Mouse (Mus musculus) left cerebral cortex, adult 8-10 months (tissue): ENCODE measurements around the gene Tff3. TPM values are rescaled to one million over a fixed set of nuclear protein-coding genes. Genes with fewer than 3 reads are reported as not detected.

Source experiments
- DNase-seq, 2 experiments: peaks; one replicate each; pipeline ENCODE4 v3.0.0; 2022; ENCODE audit warnings: low spot score in 2 of 2
- total RNA-seq, 4 experiments: library from RNA; stranded (reverse); gene quantifications; 2 replicates each; pipeline ENCODE4 v1.2.4; 2022

Gene Tff3
- total RNA-seq, 4 experiments from 2014 or later: not detected

GRCm38 (mm10) chr17:31125548-31126266 lies 3.7 kb downstream of the Tff3 start:
- DNase-seq: peak in 1 of 2 experiments; percentile 71

GRCm38 (mm10) chr17:31121975-31122374 lies 7.5 kb downstream of the Tff3 start:
- no peak for DNase-seq

GRCm38 (mm10) chr17:31119429-31119828 lies 10.0 kb downstream of the Tff3 start:
- peak in 1 of 2 experiments; percentile 69 for DNase-seq

GRCm38 (mm10) chr17:31117946-31118345 lies 11.5 kb downstream of the Tff3 start:
- no peak for DNase-seq

GRCm38 (mm10) chr17:31116063-31116462 lies 13.4 kb downstream of the Tff3 start:
- DNase-seq: no peak

GRCm38 (mm10) chr17:31113191-31113856 lies 16.1 kb downstream of the Tff3 start:
- no peak for DNase-seq

- DNase-seq: no peak
Observed at GRCm38 (mm10) chr17:31108388-31108787, 21.1 kb downstream of the Tff3 start.

GRCm38 (mm10) chr17:31103823-31104222 lies 25.6 kb downstream of the Tff3 start:
- DNase-seq: no peak

GRCm38 (mm10) chr17:31103007-31103570 lies 26.4 kb downstream of the Tff3 start:
- DNase-seq: no peak

- no peak for DNase-seq
Observed at GRCm38 (mm10) chr17:31098788-31099187, 30.7 kb downstream of the Tff3 start.

GRCm38 (mm10) chr17:31096893-31097292 lies 32.6 kb downstream of the Tff3 start:
- no peak for DNase-seq

- no peak for DNase-seq
Observed at GRCm38 (mm10) chr17:31095570-31095969, 33.9 kb downstream of the Tff3 start.

GRCm38 (mm10) chr17:31094781-31095180 lies 34.7 kb downstream of the Tff3 start:
- no peak for DNase-seq

- DNase-seq: no peak
Observed at GRCm38 (mm10) chr17:31091023-31091735, 38.3 kb downstream of the Tff3 start.

GRCm38 (mm10) chr17:31089848-31090247 lies 39.6 kb downstream of the Tff3 start:
- no peak for DNase-seq

- no peak for DNase-seq
Observed at GRCm38 (mm10) chr17:31088711-31089110, 40.7 kb downstream of the Tff3 start.

GRCm38 (mm10) chr17:31086196-31086595 lies 43.2 kb downstream of the Tff3 start:
- DNase-seq: no peak

GRCm38 (mm10) chr17:31085519-31085918 lies 43.9 kb downstream of the Tff3 start:
- DNase-seq: no peak

- no peak for DNase-seq
Observed at GRCm38 (mm10) chr17:31082296-31083078, 47.0 kb downstream of the Tff3 start.

- no peak for DNase-seq
Observed at GRCm38 (mm10) chr17:31079078-31079840, 50.2 kb downstream of the Tff3 start.
